Mouse (Mus musculus) olfactory bulb, adult 2 months (tissue): ENCODE measurements at regions not wholly inside any gene's neighbourhood (a gene's known extent, or its start where the extent isn't known, plus 50 kb on each side); places are given as distances from the start of the nearest gene placed in this dataset.

ENCODE experiments used
- CTCF ChIP-seq: fragments of 200-500 bp; IDR thresholded peaks from 2 replicates; pipeline ENCODE4 v1.5.1; 2012; ENCODE audit warnings: low read depth, mild to moderate bottlenecking, low read length, moderate library complexity; ENCODE audit not compliant: insufficient read depth
- POLR2A ChIP-seq: fragments of 200-500 bp; IDR thresholded peaks from 2 replicates; pipeline ENCODE4 v1.6.1; 2012; ENCODE audit warnings: mild to moderate bottlenecking, low read depth, low read length, moderate library complexity; ENCODE audit not compliant: insufficient read depth

- TF ChIP-seq CTCF (no peak), POLR2A (no peak)
These were observed 125.7 kb upstream of the Thy1 start for GRCm38 (mm10) chr9:43917467-43917866.
